Mouse (Mus musculus): ENCODE results near the gene Cops8. TPM values are rescaled to one million over a fixed set of nuclear protein-coding genes. Genes with fewer than 3 reads are reported as not detected.

Cops8 gene
- polyA plus RNA-seq, 1 experiment from 2014 or later = 192 TPM

DNA sequence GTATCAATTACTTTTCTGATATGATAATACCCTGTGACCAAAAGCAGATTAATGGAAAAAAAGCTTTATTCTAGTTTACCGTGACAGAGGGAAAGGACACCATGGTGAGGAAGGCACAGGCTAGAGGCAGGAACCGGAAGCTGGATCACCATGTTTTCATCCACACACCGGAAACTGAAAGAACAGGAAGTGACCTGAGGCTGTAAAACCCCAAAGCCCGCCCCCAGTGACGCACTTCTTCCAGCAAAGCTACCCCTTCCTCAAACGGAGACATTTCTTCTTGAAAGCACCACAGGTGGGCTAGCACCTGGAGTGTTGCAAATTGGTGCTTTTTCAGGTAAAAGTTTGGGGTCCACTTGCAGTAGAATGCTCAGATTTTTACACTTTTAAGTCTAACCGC is 20.1 kb upstream of the Cops8 start:
- no peak overlapping the region for H3K9ac ChIP-seq (ENCODE audit: low read length)
- no peak overlapping the region for H3K4me2 ChIP-seq
- ATAC-seq (ENCODE audit: low FRiP score) = no peak
- no peak for DNase-seq (ENCODE audit: low spot score, missing footprints)
- no peaks in the 10 kb centered on the region for H3K36me3 ChIP-seq (ENCODE audit: control insufficient read depth, insufficient read depth, low read length)
- no peaks in the 10 kb centered on the region for H3K4me1 ChIP-seq (ENCODE audit: control insufficient read depth, insufficient read depth, low read length)
- 77% methylated on average over 7 of the region's 7 CpGs for WGBS
- H3K4me3 ChIP-seq (ENCODE audit: low read depth, low read length) = no peak overlapping the region
- H3K27me3 ChIP-seq (ENCODE audit: control insufficient read depth, insufficient read depth, low read length) = no peaks in the 10 kb centered on the region
- H3K27ac ChIP-seq (ENCODE audit: low read depth, low read length) = no peak overlapping the region
- H3K9me3 ChIP-seq (ENCODE audit: control insufficient read depth, low read length) = no peaks in the 10 kb centered on the region

GRCm38 (mm10) chr1:90588021-90588734 is 14.6 kb upstream of the Cops8 start:
- Histone ChIP-seq H3K27me3 (ENCODE audit: control insufficient read depth, insufficient read depth, low read length) (no peaks in the 10 kb centered on the region), H3K9ac (ENCODE audit: low read length) (no peak overlapping the region), H3K36me3 (ENCODE audit: control insufficient read depth, insufficient read depth, low read length) (no peaks in the 10 kb centered on the region), H3K4me2 (no peak overlapping the region), H3K4me3 (ENCODE audit: low read depth, low read length) (no peak overlapping the region), H3K27ac (ENCODE audit: low read depth, low read length) (no peak overlapping the region), H3K9me3 (ENCODE audit: control insufficient read depth, low read length) (no peaks in the 10 kb centered on the region), H3K4me1 (ENCODE audit: control insufficient read depth, insufficient read depth, low read length) (0 out of 2 replicates have a peak, but pooled peaks cover 2% of the 10 kb centered on the region)
- WGBS = 60% methylated on average over 9 of the region's 9 CpGs
- ATAC-seq (ENCODE audit: low FRiP score) (peak; percentile 79), DNase-seq (ENCODE audit: low spot score, missing footprints) (peak; percentile 93)

DNA sequence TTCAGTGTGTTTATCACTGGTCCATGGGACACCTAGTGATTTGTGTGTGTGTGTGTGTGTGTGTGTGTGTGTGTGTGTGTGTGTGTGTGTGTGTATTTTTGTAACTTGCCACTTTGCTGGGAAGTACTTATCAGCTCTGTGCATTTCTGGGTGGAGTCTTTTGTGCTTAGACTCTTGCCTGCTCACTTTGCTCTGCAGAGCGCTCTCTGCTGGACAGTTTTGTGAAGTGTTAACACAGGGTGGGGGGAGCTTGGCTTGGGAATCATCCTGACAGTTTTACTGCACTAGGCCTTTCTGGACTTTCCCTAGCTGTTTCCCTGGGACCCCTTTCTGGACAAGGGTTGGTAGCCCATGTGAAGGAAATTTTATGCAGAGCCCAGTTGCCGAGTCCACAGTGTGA is 12.0 kb upstream of the Cops8 start:
- H3K36me3 ChIP-seq (ENCODE audit: control insufficient read depth, insufficient read depth, low read length) = no peaks in the 10 kb centered on the region
- no peak overlapping the region for H3K4me2 ChIP-seq
- 44% methylated on average over 2 of the region's 2 CpGs for WGBS
- H3K9ac ChIP-seq (ENCODE audit: low read length) = no peak overlapping the region
- no peak overlapping the region for H3K4me3 ChIP-seq (ENCODE audit: low read depth, low read length)
- ATAC-seq (ENCODE audit: low FRiP score) (peak; percentile 59; the same call in 1 of the 2 replicates), DNase-seq (ENCODE audit: low spot score, missing footprints) (peak; percentile 94)
- H3K4me1 ChIP-seq (ENCODE audit: control insufficient read depth, insufficient read depth, low read length) = 0 out of 2 replicates have a peak, but pooled peaks cover 2% of the 10 kb centered on the region
- no peaks in the 10 kb centered on the region for H3K27me3 ChIP-seq (ENCODE audit: control insufficient read depth, insufficient read depth, low read length)
- no peaks in the 10 kb centered on the region for H3K9me3 ChIP-seq (ENCODE audit: control insufficient read depth, low read length)
- H3K27ac ChIP-seq (ENCODE audit: low read depth, low read length) = no peak overlapping the region

DNA sequence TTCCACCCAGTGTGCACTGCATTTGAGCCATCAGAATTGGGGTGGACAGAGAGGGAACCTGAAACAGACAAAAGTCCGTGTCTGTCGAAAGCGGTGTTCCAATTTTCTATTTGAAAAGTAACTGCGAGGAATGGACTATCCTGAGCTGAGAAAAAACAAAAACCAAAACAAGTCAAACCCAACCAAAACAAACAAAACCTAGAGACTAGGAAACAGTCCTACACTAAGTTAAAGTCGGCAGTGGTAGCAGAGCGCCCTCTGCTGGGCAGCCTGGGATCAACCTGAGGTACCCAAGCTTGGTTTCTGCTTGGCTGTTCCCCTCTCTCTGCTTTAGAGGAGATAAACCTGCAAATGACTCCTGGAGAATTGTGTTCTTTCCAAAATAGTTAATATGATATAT is 10.0 kb upstream of the Cops8 start:
- Histone ChIP-seq H3K4me2 (no peak overlapping the region), H3K27ac (ENCODE audit: low read depth, low read length) (no peak overlapping the region), H3K4me3 (ENCODE audit: low read depth, low read length) (no peak overlapping the region), H3K36me3 (ENCODE audit: control insufficient read depth, insufficient read depth, low read length) (no peaks in the 10 kb centered on the region), H3K27me3 (ENCODE audit: control insufficient read depth, insufficient read depth, low read length) (no peaks in the 10 kb centered on the region), H3K9ac (ENCODE audit: low read length) (no peak overlapping the region), H3K4me1 (ENCODE audit: control insufficient read depth, insufficient read depth, low read length) (0 out of 2 replicates have a peak, but pooled peaks cover 2% of the 10 kb centered on the region), H3K9me3 (ENCODE audit: control insufficient read depth, low read length) (no peaks in the 10 kb centered on the region)
- WGBS = 20% methylated on average over 6 of the region's 6 CpGs
- DNase-seq (ENCODE audit: low spot score, missing footprints) (peak; percentile 99), ATAC-seq (ENCODE audit: low FRiP score) (no peak)

DNA sequence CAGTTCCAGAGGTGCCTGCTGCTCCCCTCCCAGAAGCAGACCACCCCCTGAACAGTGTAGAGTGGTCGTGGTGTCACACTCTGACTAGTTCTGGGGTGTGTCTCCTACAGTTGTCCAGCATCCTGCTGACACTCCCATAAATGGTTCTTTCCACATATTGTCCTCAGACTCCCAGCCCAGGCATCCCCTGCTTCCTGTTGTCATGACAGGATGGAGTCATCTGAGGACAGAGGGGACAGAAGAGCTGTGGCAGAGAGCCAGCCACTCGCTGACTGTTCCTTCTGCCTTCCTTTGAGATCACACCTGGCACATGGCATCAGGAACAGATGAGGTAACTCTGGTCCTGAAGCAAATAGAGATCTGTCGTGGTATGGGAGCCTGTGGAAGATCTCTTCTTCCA is 3.6 kb upstream of the Cops8 start:
- ATAC-seq (ENCODE audit: low FRiP score) (no peak), DNase-seq (ENCODE audit: low spot score, missing footprints) (no peak)
- Histone ChIP-seq H3K27me3 (ENCODE audit: control insufficient read depth, insufficient read depth, low read length) (0 out of 2 replicates have a peak, but pooled peaks cover 3% of the 10 kb centered on the region), H3K4me1 (ENCODE audit: control insufficient read depth, insufficient read depth, low read length) (peaks cover 4% of the 10 kb centered on the region), H3K4me3 (ENCODE audit: low read depth, low read length) (no peak overlapping the region), H3K4me2 (no peak overlapping the region), H3K9me3 (ENCODE audit: control insufficient read depth, low read length) (no peaks in the 10 kb centered on the region), H3K36me3 (ENCODE audit: control insufficient read depth, insufficient read depth, low read length) (no peaks in the 10 kb centered on the region), H3K9ac (ENCODE audit: low read length) (no peak overlapping the region), H3K27ac (ENCODE audit: low read depth, low read length) (no peak overlapping the region)
- 58% methylated on average over 3 of the region's 3 CpGs for WGBS

- DNase-seq (ENCODE audit: low spot score, missing footprints) (no peak), ATAC-seq (ENCODE audit: low FRiP score) (no peak)
- no peak overlapping the region for H3K4me2 ChIP-seq
- H3K9ac ChIP-seq (ENCODE audit: low read length) = no peak overlapping the region
- H3K4me3 ChIP-seq (ENCODE audit: low read depth, low read length) = no peak overlapping the region
- 0 out of 2 replicates have a peak, but pooled peaks cover 3% of the 10 kb centered on the region for H3K27me3 ChIP-seq (ENCODE audit: control insufficient read depth, insufficient read depth, low read length)
- WGBS = 75% methylated on average over 3 of the region's 3 CpGs
- no peaks in the 10 kb centered on the region for H3K9me3 ChIP-seq (ENCODE audit: control insufficient read depth, low read length)
- no peak overlapping the region for H3K27ac ChIP-seq (ENCODE audit: low read depth, low read length)
- H3K36me3 ChIP-seq (ENCODE audit: control insufficient read depth, insufficient read depth, low read length) = no peaks in the 10 kb centered on the region
- peaks cover 5% of the 10 kb centered on the region for H3K4me1 ChIP-seq (ENCODE audit: control insufficient read depth, insufficient read depth, low read length)
These were observed 1.7 kb upstream of the Cops8 start for GRCm38 (mm10) chr1:90601096-90601495.

DNA sequence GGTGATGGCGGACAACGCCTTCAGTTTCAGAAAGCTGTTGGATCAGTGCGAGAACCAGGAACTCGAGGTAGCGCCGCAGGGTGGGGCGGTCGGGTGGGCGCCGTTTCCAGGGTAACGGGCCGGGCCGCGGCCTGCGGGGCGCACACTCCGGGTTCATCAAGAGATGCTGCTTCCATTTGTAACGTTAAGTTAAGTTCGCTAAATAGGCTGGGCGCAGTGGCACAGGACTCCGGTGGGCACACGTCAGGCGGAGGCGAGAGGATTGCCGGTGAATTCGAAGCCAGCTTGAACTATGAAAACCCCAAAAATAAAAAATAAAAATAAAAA is 743 bp downstream of the Cops8 start:
- ATAC-seq (ENCODE audit: low FRiP score) (peak; percentile 86; the same call in 1 of the 2 replicates), DNase-seq (ENCODE audit: low spot score, missing footprints) (no peak)
- no peaks in the 10 kb centered on the region for H3K9me3 ChIP-seq (ENCODE audit: control insufficient read depth, low read length)
- H3K4me2 ChIP-seq = peak overlapping the region; percentile 70
- WGBS = under 1% methylated on average over 26 of the region's 26 CpGs
- peak overlapping the region; percentile 87 for H3K9ac ChIP-seq (ENCODE audit: low read length)
- H3K27ac ChIP-seq (ENCODE audit: low read depth, low read length) = no peak overlapping the region
- H3K36me3 ChIP-seq (ENCODE audit: control insufficient read depth, insufficient read depth, low read length) = peaks cover 18% of the 10 kb centered on the region; the same call in 1 of the 2 replicates
- peak overlapping the region; percentile 93 for H3K4me3 ChIP-seq (ENCODE audit: low read depth, low read length)
- H3K27me3 ChIP-seq (ENCODE audit: control insufficient read depth, insufficient read depth, low read length) = 0 out of 2 replicates have a peak, but pooled peaks cover 3% of the 10 kb centered on the region
- peaks cover 5% of the 10 kb centered on the region for H3K4me1 ChIP-seq (ENCODE audit: control insufficient read depth, insufficient read depth, low read length)

DNA sequence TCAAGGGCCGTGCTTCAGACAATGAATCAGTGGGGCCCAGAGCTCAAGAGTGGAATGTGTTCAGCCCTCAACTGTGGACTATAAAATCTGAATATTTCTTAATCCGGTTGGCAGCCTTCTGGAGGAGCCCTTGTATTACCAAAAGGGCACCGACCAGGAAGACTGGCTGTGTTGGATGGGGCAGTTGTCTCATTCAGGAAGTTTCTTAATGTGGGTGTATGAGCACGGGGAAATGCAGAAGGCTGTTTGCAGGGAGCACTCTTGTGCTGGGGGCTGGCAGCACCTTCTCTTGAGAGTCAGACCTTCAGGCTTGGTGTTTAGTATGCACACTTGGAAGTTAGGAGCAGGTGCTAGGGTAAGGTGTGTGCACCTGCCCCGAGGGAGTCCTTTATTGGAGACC is 6.6 kb downstream of the Cops8 start:
- no peak overlapping the region for H3K27ac ChIP-seq (ENCODE audit: low read depth, low read length)
- H3K9ac ChIP-seq (ENCODE audit: low read length) = no peak overlapping the region
- H3K4me3 ChIP-seq (ENCODE audit: low read depth, low read length) = no peak overlapping the region
- H3K4me2 ChIP-seq = no peak overlapping the region
- no peaks in the 10 kb centered on the region for H3K27me3 ChIP-seq (ENCODE audit: control insufficient read depth, insufficient read depth, low read length)
- WGBS = 91% methylated on average over 5 of the region's 5 CpGs
- DNase-seq (ENCODE audit: low spot score, missing footprints) = no peak
- no peaks in the 10 kb centered on the region for H3K9me3 ChIP-seq (ENCODE audit: control insufficient read depth, low read length)
- H3K4me1 ChIP-seq (ENCODE audit: control insufficient read depth, insufficient read depth, low read length) = no peaks in the 10 kb centered on the region
- no peak for ATAC-seq (ENCODE audit: low FRiP score)
- H3K36me3 ChIP-seq (ENCODE audit: control insufficient read depth, insufficient read depth, low read length) = peaks cover 37% of the 10 kb centered on the region

DNA sequence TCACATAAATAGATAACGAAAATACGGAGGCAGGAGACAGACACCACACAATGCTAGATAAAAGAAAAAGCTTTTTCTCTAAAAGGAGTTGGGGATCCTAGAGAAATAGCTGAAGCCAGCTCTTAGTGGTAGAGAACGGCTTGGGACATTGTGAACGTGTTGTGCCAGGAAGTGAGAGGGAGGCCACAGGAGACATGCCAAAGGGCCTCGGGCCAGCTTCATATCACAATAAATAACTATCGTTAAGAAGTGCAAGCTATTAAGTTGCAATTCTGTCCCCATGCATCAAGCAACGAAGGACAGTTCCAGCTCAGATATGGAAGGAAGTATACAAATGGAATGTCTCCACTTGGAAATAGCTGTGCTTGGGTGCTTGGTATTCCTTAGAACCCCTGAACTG is 14.5 kb downstream of the Cops8 start:
- no peak for ATAC-seq (ENCODE audit: low FRiP score)

More for the DNA sequence above, 14.5 kb downstream of the Cops8 start:
- WGBS = 94% methylated on average over 7 of the region's 7 CpGs
- Histone ChIP-seq H3K4me2 (no peak overlapping the region), H3K4me3 (ENCODE audit: low read depth, low read length) (no peak overlapping the region), H3K36me3 (ENCODE audit: control insufficient read depth, insufficient read depth, low read length) (peaks cover 11% of the 10 kb centered on the region), H3K9me3 (ENCODE audit: control insufficient read depth, low read length) (no peaks in the 10 kb centered on the region), H3K9ac (ENCODE audit: low read length) (no peak overlapping the region), H3K4me1 (ENCODE audit: control insufficient read depth, insufficient read depth, low read length) (no peaks in the 10 kb centered on the region), H3K27ac (ENCODE audit: low read depth, low read length) (no peak overlapping the region), H3K27me3 (ENCODE audit: control insufficient read depth, insufficient read depth, low read length) (no peaks in the 10 kb centered on the region)
- no peak for DNase-seq (ENCODE audit: low spot score, missing footprints)

Data from midbrain, embryonic 11.5 days (tissue).